Mouse (Mus musculus): Measurements from ENCODE around the gene Lrrtm3.

- no peak for TF ChIP-seq CTCF (IDR thresholded peaks at IDR 0.05; ENCODE audit: borderline replicate concordance, insufficient read depth, low read length)
- TF ChIP-seq POLR2A (IDR thresholded peaks at IDR 0.05; ENCODE audit: low read depth, low read length), result no peak
Measured at GRCm38 (mm10) chr10:64087521-64087920, 2.6 kb downstream of the Lrrtm3 start.

Measured in embryonic fibroblast, embryonic 13.5 days (primary cell).